Mouse (Mus musculus): ENCODE data around the gene Ipcef1. TPM values are rescaled to one million over a fixed set of nuclear protein-coding genes. Genes with fewer than 3 reads are reported as not detected.

The Ipcef1 gene
- polyA plus RNA-seq (2016; fragmentation: Nextera tagmentation; extraction: Ambion mirVana) = 0.34 and 0.51 TPM in 2 replicates

DNA sequence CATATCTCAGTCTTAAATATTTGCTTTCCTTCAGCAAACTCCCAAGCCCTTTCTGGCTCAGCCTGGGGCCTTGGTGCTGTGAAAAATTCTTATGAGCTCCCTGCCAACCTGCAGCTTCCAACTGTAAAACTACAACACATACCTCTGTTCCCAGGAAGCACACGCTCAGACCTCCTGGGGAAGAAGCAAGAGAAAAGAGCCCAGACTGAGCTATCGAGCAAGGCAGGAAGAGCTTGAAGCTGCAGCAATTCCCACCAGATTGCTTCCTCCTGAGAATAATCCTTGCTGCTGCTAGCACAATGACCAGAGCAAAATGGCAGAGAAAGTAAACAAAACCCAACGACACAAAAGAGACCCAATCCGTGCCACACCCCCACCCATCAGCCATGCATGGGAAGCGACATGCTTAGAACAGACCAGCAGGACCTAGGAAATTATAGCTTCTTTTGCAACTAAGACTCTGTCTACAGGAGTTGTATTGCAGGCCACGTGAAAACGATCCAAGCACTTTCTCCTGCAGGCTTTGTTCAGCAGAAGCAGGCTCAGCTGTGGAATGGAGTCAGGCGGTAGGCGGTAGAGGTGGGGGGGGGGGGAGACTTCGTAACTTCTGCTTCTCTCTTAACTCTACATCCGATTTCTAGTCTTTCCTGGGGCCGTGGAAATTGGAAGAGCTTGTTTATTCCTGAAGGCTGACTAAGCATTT lies at the start of gene Ipcef1:
Gene Ipcef1 (minus strand): TSS at position 164 of the 703 bp plus-strand sequence.
- H3K4me3 ChIP-seq = no peak within 1 kb of the TSS
- ATAC-seq (ENCODE audit: insufficient number of reproducible peaks, insufficient read depth, low FRiP score, low TSS enrichment) = no peak
- H3K27ac ChIP-seq = no peak within 1 kb of the TSS
- peaks cover 7% of the 10 kb centered on the region; the same call in 1 of the 2 replicates for H3K4me1 ChIP-seq
- 0 out of 2 replicates have a peak within 1 kb of the TSS, but pooled peaks have one; percentile 13 for H3K4me2 ChIP-seq (replicated peaks)
- no peaks in the 10 kb centered on the region for H3K36me3 ChIP-seq
- no peak within 1 kb of the TSS for H3K9ac ChIP-seq
- H3K9me3 ChIP-seq = no peaks in the 10 kb centered on the region
- 17% methylated on average over 12 of the region's 12 CpGs for WGBS
- H3K27me3 ChIP-seq = no peaks in the 10 kb centered on the region

- no peak for ATAC-seq (ENCODE audit: insufficient number of reproducible peaks, insufficient read depth, low FRiP score, low TSS enrichment)
- peaks cover 4% of the 10 kb centered on the region; the same call in 1 of the 2 replicates for H3K4me1 ChIP-seq
- H3K36me3 ChIP-seq = no peaks in the 10 kb centered on the region
- no peak overlapping the region for H3K4me3 ChIP-seq
- no peaks in the 10 kb centered on the region for H3K27me3 ChIP-seq
- no peak overlapping the region for H3K4me2 ChIP-seq (replicated peaks)
- H3K9me3 ChIP-seq = no peaks in the 10 kb centered on the region
- no peak overlapping the region for H3K9ac ChIP-seq
- H3K27ac ChIP-seq = no peak overlapping the region
- WGBS = 98% methylated on average over 1 of the region's 1 CpGs
Observed at GRCm38 (mm10) chr10:7077971-7078370, 25.7 kb upstream of the Ipcef1 start.

DNA sequence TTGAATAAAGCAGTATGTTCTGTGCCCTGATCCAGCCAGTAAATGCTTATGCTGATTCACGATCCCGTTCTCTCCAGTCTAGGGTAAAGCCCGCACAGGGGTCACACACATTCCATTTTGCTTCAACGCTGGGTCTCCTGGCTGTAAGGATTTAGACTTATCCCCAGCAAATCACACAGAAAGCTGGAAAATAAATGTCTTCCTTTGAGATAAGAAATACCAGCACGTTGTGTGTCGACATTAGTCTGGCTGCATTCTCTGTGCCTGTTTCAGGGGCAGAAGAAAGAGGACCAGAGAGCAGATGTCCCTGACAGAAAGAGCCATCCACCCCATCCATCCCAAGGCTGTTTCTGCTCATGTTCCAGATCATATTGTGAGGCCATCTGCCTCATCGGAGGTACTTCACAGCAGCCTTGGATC lies 25.1 kb upstream of the Ipcef1 start:
- no peaks in the 10 kb centered on the region for H3K27me3 ChIP-seq
- WGBS = 68% methylated on average over 7 of the region's 7 CpGs
- ATAC-seq (ENCODE audit: insufficient number of reproducible peaks, insufficient read depth, low FRiP score, low TSS enrichment) = no peak
- H3K36me3 ChIP-seq = no peaks in the 10 kb centered on the region
- no peak overlapping the region for H3K9ac ChIP-seq
- H3K4me1 ChIP-seq = peaks cover 4% of the 10 kb centered on the region; the same call in 1 of the 2 replicates
- no peaks in the 10 kb centered on the region for H3K9me3 ChIP-seq
- no peak overlapping the region for H3K4me3 ChIP-seq
- no peak overlapping the region; the same call in 1 of the 2 replicates for H3K4me2 ChIP-seq (replicated peaks)
- H3K27ac ChIP-seq = no peak overlapping the region

DNA sequence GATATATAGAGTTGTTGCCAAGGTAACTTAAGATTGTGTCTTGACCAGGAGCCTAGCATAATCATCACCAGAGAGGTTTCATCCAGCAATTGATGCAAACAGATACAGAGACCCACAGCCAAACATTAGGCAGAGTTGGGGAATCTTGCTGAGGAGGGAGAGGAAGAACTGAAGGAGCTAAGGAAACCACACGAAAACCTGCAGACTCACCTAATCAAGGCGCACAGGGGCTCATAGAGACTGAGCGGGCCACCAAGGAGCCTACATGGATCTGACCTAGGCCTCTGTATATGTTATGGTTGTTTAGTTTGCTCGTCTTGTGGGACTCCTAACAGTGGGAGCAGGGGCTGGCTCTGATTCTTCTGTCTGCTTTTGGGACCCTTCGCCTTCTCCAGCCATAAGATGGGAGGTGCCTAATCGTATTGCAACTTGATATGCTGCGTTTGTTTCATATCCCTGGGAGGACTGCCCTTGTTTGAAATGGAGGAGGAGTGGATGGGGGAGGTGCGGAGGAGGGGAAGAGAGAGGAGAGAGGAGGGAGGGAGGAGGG lies 24.5 kb upstream of the Ipcef1 start:
- WGBS = 33% methylated on average over 7 of the region's 8 CpGs
- Histone ChIP-seq H3K9ac (no peak overlapping the region), H3K27me3 (no peaks in the 10 kb centered on the region), H3K27ac (peak overlapping the region; percentile 75), H3K4me3 (no peak overlapping the region), H3K4me1 (peaks cover 4% of the 10 kb centered on the region; the same call in 1 of the 2 replicates), H3K36me3 (no peaks in the 10 kb centered on the region), H3K4me2 (replicated peaks) (peak overlapping the region; percentile 23), H3K9me3 (no peaks in the 10 kb centered on the region)
- peak; percentile 79 for ATAC-seq (ENCODE audit: insufficient number of reproducible peaks, insufficient read depth, low FRiP score, low TSS enrichment)

- Histone ChIP-seq H3K27ac (peak overlapping the region; percentile 75), H3K9me3 (no peaks in the 10 kb centered on the region), H3K27me3 (no peaks in the 10 kb centered on the region), H3K4me1 (peaks cover 4% of the 10 kb centered on the region; the same call in 1 of the 2 replicates), H3K4me3 (no peak overlapping the region), H3K36me3 (no peaks in the 10 kb centered on the region), H3K9ac (no peak overlapping the region), H3K4me2 (replicated peaks) (peak overlapping the region; percentile 23)
- WGBS = 8% methylated on average over 8 of the region's 8 CpGs
- ATAC-seq (ENCODE audit: insufficient number of reproducible peaks, insufficient read depth, low FRiP score, low TSS enrichment) = peak; percentile 61; the same call in 1 of the 2 replicates
Observed at GRCm38 (mm10) chr10:7076201-7076600, 23.9 kb upstream of the Ipcef1 start.

DNA sequence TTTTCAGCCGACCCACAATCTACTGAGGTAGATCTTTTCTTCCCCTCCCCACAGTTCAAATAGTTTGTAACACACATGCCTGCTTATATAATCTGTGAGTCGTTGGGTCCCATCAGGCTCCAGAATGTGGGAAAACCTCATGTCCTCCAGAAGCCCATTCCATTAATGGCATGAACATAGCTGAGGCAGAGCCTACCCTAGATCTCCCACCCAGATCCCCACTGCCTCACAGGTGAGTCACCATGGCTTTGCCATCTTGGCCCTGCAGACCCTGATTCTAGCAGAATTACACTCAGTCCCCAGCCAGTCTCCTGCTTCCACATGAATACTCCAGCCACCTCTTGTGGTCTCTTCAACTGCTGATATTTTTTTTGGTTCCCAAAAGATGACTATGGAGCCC lies 23.4 kb upstream of the Ipcef1 start:
- no peak overlapping the region for H3K27ac ChIP-seq
- 86% methylated on average over 2 of the region's 2 CpGs for WGBS
- no peak overlapping the region for H3K4me3 ChIP-seq
- H3K36me3 ChIP-seq = no peaks in the 10 kb centered on the region
- no peaks in the 10 kb centered on the region for H3K27me3 ChIP-seq
- H3K4me2 ChIP-seq (replicated peaks) = no peak overlapping the region
- peaks cover 4% of the 10 kb centered on the region; the same call in 1 of the 2 replicates for H3K4me1 ChIP-seq
- no peak for ATAC-seq (ENCODE audit: insufficient number of reproducible peaks, insufficient read depth, low FRiP score, low TSS enrichment)
- no peak overlapping the region for H3K9ac ChIP-seq
- no peaks in the 10 kb centered on the region for H3K9me3 ChIP-seq

- WGBS = 82% methylated on average over 2 of the region's 2 CpGs
Observed at GRCm38 (mm10) chr10:7074231-7074630, 22.0 kb upstream of the Ipcef1 start.

GRCm38 (mm10) chr10:7070924-7071323 lies 18.6 kb upstream of the Ipcef1 start:
- no peak for ATAC-seq (ENCODE audit: insufficient number of reproducible peaks, insufficient read depth, low FRiP score, low TSS enrichment)
- 86% methylated on average over 5 of the region's 5 CpGs for WGBS
- no peak overlapping the region for H3K4me3 ChIP-seq
- H3K4me1 ChIP-seq = no peaks in the 10 kb centered on the region
- no peaks in the 10 kb centered on the region for H3K36me3 ChIP-seq
- H3K27me3 ChIP-seq = no peaks in the 10 kb centered on the region
- H3K9ac ChIP-seq = no peak overlapping the region
- no peak overlapping the region for H3K27ac ChIP-seq
- H3K9me3 ChIP-seq = no peaks in the 10 kb centered on the region
- no peak overlapping the region for H3K4me2 ChIP-seq (replicated peaks)

More at GRCm38 (mm10) chr10:7074231-7074630, 22.0 kb upstream of the Ipcef1 start:
- H3K4me3 ChIP-seq = no peak overlapping the region
- ATAC-seq (ENCODE audit: insufficient number of reproducible peaks, insufficient read depth, low FRiP score, low TSS enrichment) = no peak
- H3K27ac ChIP-seq = no peak overlapping the region
- no peaks in the 10 kb centered on the region for H3K27me3 ChIP-seq
- no peaks in the 10 kb centered on the region for H3K9me3 ChIP-seq
- no peak overlapping the region for H3K4me2 ChIP-seq (replicated peaks)
- no peak overlapping the region for H3K9ac ChIP-seq
- H3K4me1 ChIP-seq = peaks cover 4% of the 10 kb centered on the region; the same call in 1 of the 2 replicates
- no peaks in the 10 kb centered on the region for H3K36me3 ChIP-seq

DNA sequence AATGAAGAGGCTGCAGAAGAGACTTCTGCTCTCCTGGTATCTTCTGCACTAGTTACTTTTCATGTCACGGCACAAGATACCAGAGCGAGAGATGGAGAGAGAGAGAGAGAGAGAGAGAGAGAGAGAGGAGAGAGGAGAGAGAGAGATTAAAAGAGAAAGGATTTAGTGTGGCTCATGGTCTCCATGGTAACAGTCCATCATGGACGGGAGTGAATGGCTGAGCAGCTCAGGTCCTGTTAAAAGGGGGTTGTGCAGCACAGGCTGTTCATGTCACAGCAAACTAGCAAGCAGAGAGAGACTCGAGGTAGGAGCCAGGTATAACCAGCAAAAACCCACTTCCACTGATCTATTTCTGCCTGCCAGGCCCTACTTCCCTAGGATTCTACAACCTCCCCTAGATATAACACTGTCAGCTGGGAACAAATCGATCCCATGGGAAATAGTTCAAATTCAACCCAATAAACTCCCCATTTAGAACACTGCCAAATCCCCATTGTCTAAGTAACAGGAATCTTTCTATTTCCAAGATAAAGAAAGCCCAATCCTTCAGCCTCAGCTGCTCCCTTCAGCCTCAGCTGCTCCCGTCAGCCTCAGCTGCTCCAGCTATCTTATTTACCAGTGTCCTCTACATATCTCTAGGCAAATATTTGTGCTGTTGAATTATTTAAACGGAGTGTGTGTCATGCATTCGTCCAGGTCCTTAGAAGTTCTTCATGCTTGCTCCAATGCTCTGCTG lies 18.0 kb upstream of the Ipcef1 start:
- no peak overlapping the region for H3K4me3 ChIP-seq
- no peaks in the 10 kb centered on the region for H3K36me3 ChIP-seq
- no peak overlapping the region for H3K9ac ChIP-seq
- no peaks in the 10 kb centered on the region for H3K27me3 ChIP-seq
- no peak overlapping the region for H3K27ac ChIP-seq
- WGBS = 72% methylated on average over 8 of the region's 8 CpGs
- no peaks in the 10 kb centered on the region for H3K4me1 ChIP-seq
- H3K9me3 ChIP-seq = no peaks in the 10 kb centered on the region
- no peak overlapping the region for H3K4me2 ChIP-seq (replicated peaks)
- no peak for ATAC-seq (ENCODE audit: insufficient number of reproducible peaks, insufficient read depth, low FRiP score, low TSS enrichment)

- Histone ChIP-seq H3K4me1 (no peaks in the 10 kb centered on the region), H3K4me3 (no peak overlapping the region), H3K9me3 (no peaks in the 10 kb centered on the region), H3K27ac (no peak overlapping the region), H3K9ac (no peak overlapping the region), H3K27me3 (no peaks in the 10 kb centered on the region), H3K36me3 (no peaks in the 10 kb centered on the region), H3K4me2 (replicated peaks) (no peak overlapping the region)
- 91% methylated on average over 2 of the region's 2 CpGs for WGBS
- ATAC-seq (ENCODE audit: insufficient number of reproducible peaks, insufficient read depth, low FRiP score, low TSS enrichment) = no peak
Observed at GRCm38 (mm10) chr10:7069090-7069489, 16.8 kb upstream of the Ipcef1 start.

GRCm38 (mm10) chr10:7068608-7069007 lies 16.3 kb upstream of the Ipcef1 start:
- no peaks in the 10 kb centered on the region for H3K36me3 ChIP-seq
- H3K9ac ChIP-seq = no peak overlapping the region
- H3K27me3 ChIP-seq = no peaks in the 10 kb centered on the region
- no peaks in the 10 kb centered on the region for H3K9me3 ChIP-seq
- no peaks in the 10 kb centered on the region for H3K4me1 ChIP-seq
- H3K4me3 ChIP-seq = no peak overlapping the region
- WGBS = 71% methylated on average over 12 of the region's 12 CpGs
- H3K4me2 ChIP-seq (replicated peaks) = no peak overlapping the region
- ATAC-seq (ENCODE audit: insufficient number of reproducible peaks, insufficient read depth, low FRiP score, low TSS enrichment) = no peak
- no peak overlapping the region for H3K27ac ChIP-seq

All from embryonic facial prominence, embryonic 12.5 days (tissue).